Mouse (Mus musculus) megakaryocyte, embryonic 14.5 days (primary cell): ENCODE measurements around the gene Dusp2.

ENCODE experiments used
- FLI1 ChIP-seq: IDR thresholded peaks from 2 replicates; pipeline ENCODE4 v1.6.1; 2012; ENCODE audit warnings: low read length, inconsistent platforms, mixed read lengths
- GATA1 ChIP-seq: IDR thresholded peaks from 3 replicates; pipeline ENCODE4 v1.6.1; 2012; ENCODE audit warnings: mixed read lengths, low read length, inconsistent platforms, borderline replicate concordance

DNA sequence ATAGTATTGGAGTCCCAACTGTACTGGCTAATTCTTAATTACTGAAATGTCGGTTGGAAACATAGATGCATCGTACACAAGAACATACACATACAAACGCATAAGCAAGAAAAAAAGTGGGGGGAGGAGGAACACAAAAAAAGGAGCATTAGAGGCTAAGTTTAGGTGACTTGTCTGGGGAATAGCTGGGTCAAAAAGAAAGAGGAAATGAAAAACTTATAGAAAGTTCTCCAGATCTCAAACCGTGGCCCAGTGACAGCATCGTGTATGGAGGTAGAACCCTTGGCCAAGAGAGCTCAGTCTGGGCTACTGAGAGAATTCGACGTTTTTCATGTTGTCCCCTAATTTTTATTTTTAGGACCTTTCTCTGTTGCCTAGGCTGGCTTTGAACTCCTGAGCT, 25.3 kb upstream of the Dusp2 start:
- TF ChIP-seq GATA1 = no peak
- TF ChIP-seq FLI1 = no peak
